Mouse (Mus musculus) hindbrain, postnatal 0 days (tissue): Measurements from ENCODE around the gene Ccl9. TPM values are rescaled to one million over a fixed set of nuclear protein-coding genes. Genes with fewer than 3 reads are reported as not detected.

ENCODE experiments used
- ATAC-seq: fragments of 200-750 bp; cut with Nextera tagmentation; 2 replicates; pipeline ENCODE4 v1.8.0; 2017; ENCODE audit warnings: mild to moderate bottlenecking, moderate TSS enrichment, moderate library complexity
- DNase-seq: peaks from one replicate; pipeline ENCODE4 v3.0.0-alpha.2; 2015; ENCODE audit warnings: low spot score
- H3K27ac ChIP-seq: fragments of 300-500 bp; sonication (generic); 2 replicates; pipeline ENCODE4 v1.5.1; 2014; ENCODE audit warnings: mild to moderate bottlenecking
- H3K27me3 ChIP-seq: fragments of 300-500 bp; sonication (generic); 2 replicates; pipeline ENCODE4 v1.6.1; 2014; ENCODE audit warnings: low read length, mixed read lengths; ENCODE audit not compliant: insufficient read depth
- H3K36me3 ChIP-seq: fragments of 300-500 bp; sonication (generic); 2 replicates; pipeline ENCODE4 v1.6.1; 2014; ENCODE audit warnings: low read length, mixed read lengths; ENCODE audit not compliant: insufficient read depth
- H3K4me1 ChIP-seq: fragments of 300-500 bp; sonication (generic); 2 replicates; pipeline ENCODE4 v1.6.1; 2014; ENCODE audit warnings: antibody characterized with exemption, low read length, mixed read lengths; ENCODE audit not compliant: insufficient read depth
- H3K4me2 ChIP-seq: fragments of 300-500 bp; sonication (generic); 2 replicates; pipeline ENCODE4 v1.6.1; 2014; ENCODE audit warnings: low read depth, mild to moderate bottlenecking, low read length, moderate library complexity, mixed read lengths
- H3K4me3 ChIP-seq: fragments of 300-500 bp; sonication (generic); 2 replicates; pipeline ENCODE4 v1.5.1; 2014; ENCODE audit warnings: low read length
- H3K9ac ChIP-seq: fragments of 300-500 bp; sonication (generic); replicated peaks from 2 replicates; pipeline ENCODE4 v1.6.1; 2014; ENCODE audit warnings: mild to moderate bottlenecking, low read length, moderate library complexity, mixed read lengths
- H3K9me3 ChIP-seq: fragments of 300-500 bp; sonication (generic); 2 replicates; pipeline ENCODE4 v1.6.1; 2016; ENCODE audit warnings: low read length, mixed read lengths
- CTCF ChIP-seq: IDR thresholded peaks from 2 replicates; pipeline ENCODE4 v1.5.1; 2016; ENCODE audit warnings: antibody characterized with exemption, control low read depth, low read depth
- WGBS: fragments of 180-500 bp; shearing (Covaris S2); extraction: QIAGEN DNeasy Blood & Tissue Kit; methylation state at CpG from one replicate; pipeline ENCODE4 v1.1.7; 2014; 5-methylcytosine and 5-hydroxymethylcytosine counted together
- polyA plus RNA-seq: library from polyadenylated mRNA; unstranded; fragments of >200 nt; fragmentation: Nextera tagmentation; extraction: Ambion mirVana; gene quantifications from 2 replicates; pipeline ENCODE4 v1.2.1, GENCODE M21; 2015
- total RNA-seq: library from RNA; depleted of rRNA; stranded (reverse); fragments of >200 nt; gene quantifications from 2 replicates; pipeline ENCODE4 v1.2.3, GENCODE M21; 2014

The Ccl9 gene
- total and polyA plus RNA-seq, 2 experiments from 2014 or later, result 1.9 TPM

DNA sequence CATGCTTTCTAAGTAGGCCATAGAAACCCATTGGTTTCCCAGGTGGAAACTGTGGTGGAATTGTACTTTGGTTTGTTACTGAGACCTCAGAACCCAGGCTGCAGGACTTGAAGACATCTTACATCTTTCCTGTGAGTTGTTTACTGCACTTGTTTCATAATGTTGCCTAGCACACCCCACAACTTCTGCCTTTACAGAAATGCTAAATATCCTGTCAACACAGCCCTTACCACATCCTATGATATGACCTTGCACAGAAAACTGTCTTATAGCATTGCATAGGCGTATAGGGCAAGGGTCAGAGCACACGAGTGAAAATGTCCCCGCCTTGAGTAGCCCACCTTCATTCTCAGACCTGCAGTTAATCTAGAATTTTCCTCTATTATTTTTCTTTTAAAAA, 27.1 kb upstream of the Ccl9 start:
- Histone ChIP-seq H3K4me3 (no peak overlapping the region), H3K27ac (no peak overlapping the region), H3K4me2 (no peak overlapping the region), H3K9ac (no peak overlapping the region), H3K4me1 (no peaks in the 10 kb centered on the region), H3K27me3 (no peaks in the 10 kb centered on the region), H3K9me3 (no peaks in the 10 kb centered on the region), H3K36me3 (no peaks in the 10 kb centered on the region)
- DNase-seq, result no peak
- no peak for TF ChIP-seq CTCF
- WGBS, result 95% methylated on average over 3 of the region's 3 CpGs
- no peak for ATAC-seq

DNA sequence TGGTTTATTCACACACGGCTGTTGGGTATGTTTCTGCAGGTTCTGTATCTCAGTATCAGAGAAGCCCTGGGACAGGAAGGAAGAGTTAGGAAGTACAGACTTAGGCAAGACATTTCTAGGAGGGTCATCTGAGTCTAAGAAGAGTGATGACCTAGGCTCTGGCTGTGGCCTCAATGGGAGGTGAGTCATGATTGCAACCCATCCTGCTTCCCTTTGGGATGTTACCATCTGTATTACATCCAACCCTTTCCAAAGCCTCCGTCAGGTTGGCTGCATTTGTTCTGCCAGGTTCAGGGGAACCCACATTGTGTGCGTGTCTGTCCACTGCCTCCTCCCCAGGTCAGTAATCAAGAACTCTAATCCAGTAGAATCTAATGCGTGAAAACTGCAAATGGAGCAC, 26.3 kb upstream of the Ccl9 start:
- WGBS, result 92% methylated on average over 4 of the region's 4 CpGs
- Histone ChIP-seq H3K4me1 (no peaks in the 10 kb centered on the region), H3K9me3 (no peaks in the 10 kb centered on the region), H3K4me3 (no peak overlapping the region), H3K36me3 (no peaks in the 10 kb centered on the region), H3K27me3 (no peaks in the 10 kb centered on the region), H3K27ac (no peak overlapping the region), H3K9ac (no peak overlapping the region), H3K4me2 (no peak overlapping the region)
- no peak for ATAC-seq
- no peak for DNase-seq
- TF ChIP-seq CTCF, result no peak

DNA sequence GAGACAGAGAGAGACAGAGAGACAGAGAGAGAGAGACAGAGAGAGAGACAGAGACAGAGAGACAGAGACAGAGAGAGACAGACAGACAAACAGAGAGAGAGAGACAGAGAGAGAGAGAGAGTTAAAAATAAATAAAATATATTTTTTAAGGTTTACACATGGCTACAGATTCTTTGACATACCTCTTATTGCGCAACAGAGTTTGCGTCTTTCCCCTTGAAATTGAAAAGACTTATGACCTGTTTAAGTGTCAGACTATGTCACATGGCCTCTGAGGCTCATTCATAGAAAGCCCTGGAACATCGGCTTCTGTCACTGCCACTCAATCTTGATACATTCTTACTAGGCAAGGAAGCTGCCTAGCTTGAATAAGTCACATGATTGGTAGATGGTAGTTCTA, 25.0 kb upstream of the Ccl9 start:
- WGBS, result 95% methylated on average over 3 of the region's 3 CpGs
- H3K4me1 ChIP-seq, result no peaks in the 10 kb centered on the region
- H3K36me3 ChIP-seq, result no peaks in the 10 kb centered on the region
- TF ChIP-seq CTCF, result no peak
- no peak overlapping the region for H3K9ac ChIP-seq
- H3K9me3 ChIP-seq, result no peaks in the 10 kb centered on the region
- no peak overlapping the region for H3K4me3 ChIP-seq
- no peak overlapping the region for H3K4me2 ChIP-seq
- H3K27me3 ChIP-seq, result no peaks in the 10 kb centered on the region
- DNase-seq (no peak), ATAC-seq (no peak)
- H3K27ac ChIP-seq, result no peak overlapping the region

DNA sequence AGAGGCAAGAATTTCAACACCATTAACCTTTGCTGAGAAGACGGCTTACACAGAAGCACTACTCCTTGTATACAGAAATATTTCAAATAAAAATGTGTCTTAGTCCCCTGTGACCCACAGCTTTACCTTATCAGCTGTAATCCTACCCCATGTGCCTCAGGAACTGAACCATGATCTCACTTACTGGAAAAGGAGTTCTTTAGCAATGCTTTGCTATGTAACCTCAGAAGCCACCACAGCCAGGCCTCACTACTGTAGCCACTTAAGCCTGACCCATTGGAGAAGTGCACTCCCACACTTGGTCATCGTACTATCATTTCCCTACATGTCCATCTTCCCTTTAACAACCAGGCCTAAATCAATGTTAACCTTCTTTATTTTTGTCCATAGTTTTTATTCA, 22.1 kb upstream of the Ccl9 start:
- no peak overlapping the region for H3K4me2 ChIP-seq
- DNase-seq, result no peak
- WGBS, result 80% methylated on average over 2 of the region's 2 CpGs
- H3K36me3 ChIP-seq, result no peaks in the 10 kb centered on the region
- no peak overlapping the region for H3K4me3 ChIP-seq
- H3K9me3 ChIP-seq, result no peaks in the 10 kb centered on the region
- no peak overlapping the region for H3K27ac ChIP-seq
- no peaks in the 10 kb centered on the region for H3K27me3 ChIP-seq
- H3K4me1 ChIP-seq, result no peaks in the 10 kb centered on the region
- no peak for TF ChIP-seq CTCF
- ATAC-seq, result no peak
- no peak overlapping the region for H3K9ac ChIP-seq

DNA sequence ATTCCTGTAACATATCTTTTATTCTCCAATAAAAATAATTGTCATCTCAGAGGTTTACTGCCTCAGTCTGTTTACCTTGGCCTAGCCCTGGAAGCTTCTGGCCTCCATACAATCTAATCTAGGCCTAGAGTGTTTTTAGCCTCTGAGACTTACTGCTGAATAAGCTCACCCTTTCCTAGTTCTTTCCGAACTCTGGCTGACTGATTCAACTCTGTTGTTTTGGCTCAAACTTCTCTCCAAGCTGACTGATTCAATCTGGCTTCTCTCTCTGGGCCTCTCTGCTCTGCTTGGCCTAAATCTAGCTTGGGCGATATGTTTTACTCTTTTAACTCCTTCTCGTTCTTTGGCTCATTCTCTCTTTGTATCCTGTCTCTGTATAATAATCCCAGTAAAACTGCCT, 20.6 kb upstream of the Ccl9 start:
- DNase-seq, result no peak
- no peak overlapping the region for H3K4me2 ChIP-seq
- ATAC-seq, result no peak
- no peaks in the 10 kb centered on the region for H3K36me3 ChIP-seq
- no peak overlapping the region for H3K27ac ChIP-seq
- no peak overlapping the region for H3K4me3 ChIP-seq
- 85% methylated on average over 3 of the region's 3 CpGs for WGBS
- no peaks in the 10 kb centered on the region for H3K27me3 ChIP-seq
- no peaks in the 10 kb centered on the region for H3K9me3 ChIP-seq
- H3K9ac ChIP-seq, result no peak overlapping the region
- no peaks in the 10 kb centered on the region for H3K4me1 ChIP-seq
- TF ChIP-seq CTCF, result no peak

DNA sequence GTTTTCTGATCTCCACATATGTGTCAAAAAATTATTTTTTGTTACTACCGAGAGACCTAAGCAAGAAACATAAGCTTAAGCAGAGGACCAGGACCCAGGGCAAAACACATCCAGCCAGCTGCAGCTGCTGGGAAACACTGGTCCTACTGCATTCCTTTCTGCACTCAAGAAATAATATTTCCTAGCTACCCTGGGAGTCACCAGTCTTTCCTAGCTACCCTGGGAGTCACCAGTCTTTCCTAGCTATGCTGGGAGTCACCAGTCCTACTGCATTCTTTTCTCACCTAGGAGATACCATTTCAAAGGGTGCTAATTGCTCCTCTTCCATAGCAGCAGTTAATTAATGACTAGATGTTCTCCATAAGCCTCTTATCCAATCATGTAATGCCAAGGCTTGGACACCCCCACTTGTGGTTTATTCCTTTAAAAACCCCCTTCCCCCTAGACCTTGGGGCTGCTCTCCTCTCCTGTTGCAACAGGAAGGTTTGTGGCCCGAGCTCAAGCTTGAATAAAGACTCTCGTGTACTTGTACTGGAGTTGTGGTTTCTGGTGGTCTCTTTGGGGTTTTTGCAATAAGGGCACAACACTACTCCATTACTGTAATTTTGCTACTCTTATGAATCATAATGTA, 19.9 kb upstream of the Ccl9 start:
- Histone ChIP-seq H3K36me3 (no peaks in the 10 kb centered on the region), H3K27me3 (no peaks in the 10 kb centered on the region), H3K9me3 (no peaks in the 10 kb centered on the region), H3K27ac (no peak overlapping the region), H3K4me3 (no peak overlapping the region), H3K4me2 (no peak overlapping the region), H3K9ac (no peak overlapping the region), H3K4me1 (no peaks in the 10 kb centered on the region)
- ATAC-seq (no peak), DNase-seq (no peak)
- WGBS, result 88% methylated on average over 3 of the region's 3 CpGs
- no peak for TF ChIP-seq CTCF

DNA sequence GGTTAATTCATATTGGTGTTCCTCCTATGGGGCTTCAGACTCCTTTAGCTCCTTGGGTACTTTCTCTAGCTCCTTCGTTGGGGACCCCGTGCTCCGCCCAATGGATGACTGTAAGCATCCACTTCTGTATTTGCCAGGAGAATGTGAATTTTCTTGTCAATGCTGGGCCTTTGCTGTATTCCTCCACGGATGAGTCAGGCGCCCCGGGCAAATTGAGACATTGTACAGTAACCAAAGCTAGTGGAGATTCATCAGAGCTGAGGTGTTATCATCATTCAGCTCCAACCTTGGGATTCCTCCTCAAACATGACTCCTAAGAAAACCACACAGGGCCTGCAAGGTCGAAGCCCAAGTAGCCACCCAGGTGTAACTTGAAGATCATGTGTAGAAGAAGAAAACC, 19.4 kb upstream of the Ccl9 start:
- H3K9me3 ChIP-seq, result no peaks in the 10 kb centered on the region
- no peaks in the 10 kb centered on the region for H3K27me3 ChIP-seq
- H3K36me3 ChIP-seq, result no peaks in the 10 kb centered on the region
- TF ChIP-seq CTCF, result no peak
- H3K27ac ChIP-seq, result no peak overlapping the region
- ATAC-seq (no peak), DNase-seq (no peak)
- no peak overlapping the region for H3K4me3 ChIP-seq
- H3K4me2 ChIP-seq, result no peak overlapping the region
- 95% methylated on average over 7 of the region's 7 CpGs for WGBS
- no peaks in the 10 kb centered on the region for H3K4me1 ChIP-seq
- no peak overlapping the region for H3K9ac ChIP-seq
